Comparison of ENCODE assay signal across 9 mouse cellular contexts in the genomic region with DNA sequence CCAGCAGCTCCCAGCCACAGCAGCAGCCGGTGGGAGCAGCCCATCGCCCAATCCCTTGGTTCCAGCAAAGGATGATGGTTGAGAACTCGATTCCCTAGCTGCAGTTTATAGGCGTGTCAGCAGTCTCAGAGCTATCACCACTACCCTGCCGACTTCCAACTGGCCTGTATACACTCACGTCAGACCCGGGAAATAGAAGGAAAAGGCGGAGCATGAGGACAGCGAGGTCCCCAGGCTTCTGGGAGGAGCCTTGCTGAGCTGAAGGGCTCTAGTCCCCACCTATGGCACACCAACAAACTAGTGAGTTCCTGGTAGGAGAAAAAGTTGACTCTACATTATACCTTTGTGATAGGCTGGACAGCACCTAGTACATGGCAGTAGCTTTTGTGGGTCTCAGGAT. TPM values are rescaled to one million over a fixed set of nuclear protein-coding genes. Genes with fewer than 3 reads are reported as not detected.
A peak's percentile ranks its signal among the peaks of the same experiment; 100 is the strongest.
DNase-seq lines count a peak whose midpoint lies in the region; ATAC-seq and TF ChIP-seq lines count a peak whose summit lies in the region.
"Had no signal": no experiment of that assay in that cellular context is flagged by ENCODE, and none has a peak within 500 bp of the region (broad histone marks: within the 10 kb centered on the region; RNA-seq: fewer than 3 reads in every experiment).

Gene Ltk, minus strand, starts transcription at position 181 of the 400 bp plus-strand sequence.

- H3K9me3 ChIP-seq in heart, embryonic 10.5 days, result no peaks in the 10 kb centered on the region
- no peaks in the 10 kb centered on the region for H3K9me3 ChIP-seq in lung, embryonic 14.5 days (ENCODE audit: low read depth, low read length)
- no peaks in the 10 kb centered on the region for H3K9me3 ChIP-seq in embryonic facial prominence, embryonic 15.5 days (replicated peaks)
- H3K9me3 ChIP-seq in neural tube, embryonic 12.5 days, result no peaks in the 10 kb centered on the region

- H3K27ac ChIP-seq in heart, embryonic 10.5 days, result no peak within 1 kb of the TSS
- H3K27ac ChIP-seq in lung, embryonic 14.5 days (ENCODE audit: low read depth), result no peak within 1 kb of the TSS
- no peak within 1 kb of the TSS for H3K27ac ChIP-seq in embryonic facial prominence, embryonic 15.5 days (replicated peaks)
- no peak within 1 kb of the TSS for H3K27ac ChIP-seq in neural tube, embryonic 12.5 days
- H3K27ac ChIP-seq: kidney, postnatal 0 days had no signal

- no peak within 1 kb of the TSS for H3K9ac ChIP-seq in lung, embryonic 14.5 days
- no peak within 1 kb of the TSS for H3K9ac ChIP-seq in embryonic facial prominence, embryonic 15.5 days
- H3K9ac ChIP-seq in neural tube, embryonic 12.5 days, result no peak within 1 kb of the TSS

- intact Hi-C loops in heart, postnatal 36 days (cut with DNase I), result no loop called here

- H3K27me3 ChIP-seq in heart, embryonic 10.5 days (ENCODE audit: insufficient read depth, poor library complexity, severe bottlenecking), result peaks cover 68% of the 10 kb centered on the region
- peaks cover 47% of the 10 kb centered on the region for H3K27me3 ChIP-seq in lung, embryonic 14.5 days (ENCODE audit: insufficient read depth, low read length)
- peaks cover 60% of the 10 kb centered on the region for H3K27me3 ChIP-seq in embryonic facial prominence, embryonic 15.5 days
- H3K27me3 ChIP-seq in neural tube, embryonic 12.5 days (replicated peaks), result peaks cover 47% of the 10 kb centered on the region

- no peak for TF ChIP-seq CTCF in lung, embryonic 14.5 days (IDR thresholded peaks at IDR 0.05; ENCODE audit: low read depth)

- H3K4me1 ChIP-seq in heart, embryonic 10.5 days, result peaks cover 28% of the 10 kb centered on the region
- H3K4me1 ChIP-seq in lung, embryonic 14.5 days (ENCODE audit: insufficient read depth), result no peaks in the 10 kb centered on the region
- H3K4me1 ChIP-seq in embryonic facial prominence, embryonic 15.5 days, result peaks cover 19% of the 10 kb centered on the region
- H3K4me1 ChIP-seq in neural tube, embryonic 12.5 days, result peaks cover 20% of the 10 kb centered on the region

- 12% methylated on average over 9 of the region's 9 CpGs for WGBS in heart, embryonic 10.5 days
- WGBS in lung, embryonic 14.5 days, result 11% methylated on average over 9 of the region's 9 CpGs
- WGBS in embryonic facial prominence, embryonic 15.5 days, result 8% methylated on average over 9 of the region's 9 CpGs
- WGBS in neural tube, embryonic 12.5 days, result 14% methylated on average over 9 of the region's 9 CpGs

- peaks cover 19% of the 10 kb centered on the region for H3K36me3 ChIP-seq in heart, embryonic 10.5 days
- H3K36me3 ChIP-seq in lung, embryonic 14.5 days (ENCODE audit: insufficient read depth), result peaks cover 15% of the 10 kb centered on the region
- peaks cover 18% of the 10 kb centered on the region for H3K36me3 ChIP-seq in embryonic facial prominence, embryonic 15.5 days
- H3K36me3 ChIP-seq in neural tube, embryonic 12.5 days, result peaks cover 18% of the 10 kb centered on the region

- H3K4me3 ChIP-seq in heart, embryonic 10.5 days, result peak within 1 kb of the TSS; percentile 79
- H3K4me3 ChIP-seq in lung, embryonic 14.5 days (ENCODE audit: low read depth, low read length), result peak within 1 kb of the TSS; percentile 59; the same call in 1 of the 2 replicates
- peak within 1 kb of the TSS; percentile 57; the same call in 1 of the 2 replicates for H3K4me3 ChIP-seq in embryonic facial prominence, embryonic 15.5 days (replicated peaks)
- H3K4me3 ChIP-seq in neural tube, embryonic 12.5 days, result no peak within 1 kb of the TSS

- no peak within 1 kb of the TSS for H3K4me2 ChIP-seq in lung, embryonic 14.5 days
- no peak within 1 kb of the TSS for H3K4me2 ChIP-seq in embryonic facial prominence, embryonic 15.5 days (replicated peaks)
- peak within 1 kb of the TSS; percentile 100; the same call in 1 of the 2 replicates for H3K4me2 ChIP-seq in neural tube, embryonic 12.5 days (replicated peaks)

- ATAC-seq in lung, embryonic 14.5 days (ENCODE audit: insufficient read depth), result no peak
- no peak for ATAC-seq in embryonic facial prominence, embryonic 15.5 days (ENCODE audit: insufficient number of reproducible peaks, low FRiP score, low TSS enrichment, low read depth)
- ATAC-seq in neural tube, embryonic 12.5 days (ENCODE audit: low FRiP score, low read depth), result no peak
- ATAC-seq in cerebellum, adult (ENCODE audit: insufficient number of reproducible peaks, low FRiP score, low TSS enrichment), result no peak

- DNase-seq in heart, embryonic 10.5 days (ENCODE audit: low spot score), result no peak
- DNase-seq in heart, postnatal 36 days, result no peak
- no peak for DNase-seq in lung, embryonic 14.5 days
- DNase-seq in lung, postnatal 25 days (ENCODE audit: low spot score), result no peak
- DNase-seq in urinary bladder, adult 2 months (ENCODE audit: low spot score), result no peak

RNA-seq across cellular contexts. Expression of gene Ltk, which starts in this region (rescaled TPM):
- polyA plus RNA-seq in heart, embryonic 10.5 days (2016; fragmentation: Nextera tagmentation; extraction: Ambion mirVana), result 0.10 and 0.13 TPM in 2 replicates
- not detected for total RNA-seq in heart, postnatal 36 days (2021)
- 0.66 and 0.83 TPM in 2 replicates for polyA plus RNA-seq in lung, embryonic 14.5 days (2014; fragmentation: Nextera tagmentation; extraction: Ambion mirVana)
- polyA plus RNA-seq in embryonic facial prominence, embryonic 15.5 days (2015; fragmentation: Nextera tagmentation; extraction: Ambion mirVana), result 0.24 and 0.49 TPM in 2 replicates
- polyA plus RNA-seq in neural tube, embryonic 12.5 days (2016; fragmentation: Nextera tagmentation; extraction: Ambion mirVana), result 0.26 and 0.61 TPM in 2 replicates
- polyA plus RNA-seq in urinary bladder, adult 2 months (2012; rRNA removed), result 0.19 and 0.34 TPM in 2 replicates
